Mouse (Mus musculus): ENCODE measurements at regions not wholly inside any gene's neighbourhood (a gene's known extent, or its start where the extent isn't known, plus 50 kb on each side); places are given as distances from the start of the nearest gene placed in this dataset.

DNA sequence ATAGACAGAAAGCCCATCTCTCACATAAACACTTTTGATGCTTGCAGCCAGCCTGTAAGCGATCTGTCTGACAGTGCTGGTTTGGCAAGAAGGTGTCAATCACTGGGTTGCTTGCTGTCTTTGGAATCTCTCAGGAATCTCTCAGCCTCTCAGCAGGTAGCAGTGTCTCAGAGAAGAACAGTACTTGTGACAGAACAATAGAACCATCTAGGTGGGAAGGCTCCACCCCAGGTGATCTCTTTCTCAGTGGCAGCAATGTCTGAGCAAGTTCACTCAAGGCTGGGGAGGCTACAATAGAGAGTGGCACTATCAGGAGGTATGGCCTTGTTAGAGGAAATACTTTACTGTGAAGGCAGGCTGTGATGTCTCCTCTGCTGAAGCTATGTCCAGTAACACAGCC, 181.5 kb upstream of the Nrxn1 start:
- TF ChIP-seq CTCF (IDR thresholded peaks at IDR 0.05; ENCODE audit: extremely low read depth, insufficient read depth, low read length) = no peak
- no peak for TF ChIP-seq POLR2A (IDR thresholded peaks at IDR 0.05; ENCODE audit: extremely low read depth, insufficient read depth, low read length)

Measured in cortical plate, adult 2 months (tissue).